Mouse (Mus musculus): ENCODE measurements around the gene Sh3bgrl3. TPM values are rescaled to one million over a fixed set of nuclear protein-coding genes. Genes with fewer than 3 reads are reported as not detected.

The Sh3bgrl3 gene
- polyA plus RNA-seq, 1 experiment from 2014 or later, result 470 TPM

DNA sequence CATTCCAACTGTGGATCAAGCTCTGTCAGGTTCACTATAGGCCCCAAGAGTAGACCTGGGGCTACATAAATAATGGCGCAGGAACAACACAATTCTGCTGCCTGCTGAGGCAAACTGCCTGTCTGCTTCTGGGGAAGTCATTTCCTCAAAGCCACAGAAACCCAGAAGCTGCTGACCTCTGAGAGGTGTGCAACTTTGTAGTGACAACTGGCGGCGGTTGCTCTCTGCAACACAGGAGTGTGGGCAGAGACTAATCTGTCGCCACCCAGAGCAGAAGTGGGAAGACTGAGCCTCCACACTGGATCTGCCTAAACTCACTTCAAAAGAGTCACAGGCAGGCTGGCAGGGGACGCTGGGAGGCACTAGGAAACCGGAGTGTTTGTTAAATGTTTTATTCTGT lies 893 bp upstream of the Sh3bgrl3 start:
- Histone ChIP-seq H3K4me3 (replicated peaks) (peak overlapping the region; percentile 69), H3K27ac (replicated peaks) (peak overlapping the region; percentile 82), H3K9me3 (replicated peaks) (no peaks in the 10 kb centered on the region), H3K36me3 (peaks cover 14% of the 10 kb centered on the region), H3K4me2 (replicated peaks) (peak overlapping the region; percentile 68), H3K4me1 (peaks cover 39% of the 10 kb centered on the region), H3K27me3 (no peaks in the 10 kb centered on the region), H3K9ac (0 out of 2 replicates have a peak overlapping the region, but pooled peaks have one; percentile 71)
- WGBS, result 31% methylated on average over 6 of the region's 6 CpGs
- no peak for ATAC-seq (ENCODE audit: insufficient number of reproducible peaks, low FRiP score, low TSS enrichment, low read depth)

GRCm38 (mm10) chr4:134128983-134129362 lies 384 bp upstream of the Sh3bgrl3 start:
- H3K4me1 ChIP-seq, result peaks cover 44% of the 10 kb centered on the region
- H3K27me3 ChIP-seq, result no peaks in the 10 kb centered on the region
- H3K4me2 ChIP-seq (replicated peaks), result peak overlapping the region; percentile 68
- H3K9ac ChIP-seq, result peak overlapping the region; percentile 71
- 2% methylated on average over 14 of the region's 14 CpGs for WGBS
- peak overlapping the region; percentile 82 for H3K27ac ChIP-seq (replicated peaks)
- peak; percentile 44 for ATAC-seq (ENCODE audit: insufficient number of reproducible peaks, low FRiP score, low TSS enrichment, low read depth)
- H3K9me3 ChIP-seq (replicated peaks), result no peaks in the 10 kb centered on the region
- H3K36me3 ChIP-seq, result peaks cover 12% of the 10 kb centered on the region
- H3K4me3 ChIP-seq (replicated peaks), result peak overlapping the region; percentile 69

DNA sequence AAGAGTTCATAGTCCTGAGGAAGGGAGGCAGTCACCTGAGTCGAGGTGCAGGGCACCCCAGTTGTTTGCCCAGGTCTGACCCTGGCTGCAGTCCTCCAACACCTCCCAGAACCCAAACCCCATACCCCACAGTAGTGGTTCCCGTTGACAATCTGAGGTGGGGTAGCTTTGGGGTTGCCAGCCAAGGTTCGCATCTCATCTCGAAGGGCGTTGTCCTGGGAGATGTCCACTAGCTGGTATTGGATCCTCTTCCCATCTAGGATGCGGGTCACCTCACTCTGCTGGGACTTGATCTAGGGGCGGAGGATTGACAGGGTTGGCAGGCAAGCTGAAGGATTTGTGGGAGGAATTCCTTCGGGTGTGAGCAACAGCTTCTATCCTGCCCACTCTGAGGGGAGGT lies 796 bp downstream of the Sh3bgrl3 start:
- H3K9ac ChIP-seq, result peak overlapping the region; percentile 71
- H3K27me3 ChIP-seq, result no peaks in the 10 kb centered on the region
- peaks cover 9% of the 10 kb centered on the region for H3K36me3 ChIP-seq
- WGBS, result 48% methylated on average over 8 of the region's 8 CpGs
- H3K4me3 ChIP-seq (replicated peaks), result peak overlapping the region; percentile 69
- H3K4me1 ChIP-seq, result peaks cover 49% of the 10 kb centered on the region
- H3K9me3 ChIP-seq (replicated peaks), result no peaks in the 10 kb centered on the region
- H3K4me2 ChIP-seq (replicated peaks), result peak overlapping the region; percentile 68
- peak overlapping the region; percentile 82; the same call in 1 of the 2 replicates for H3K27ac ChIP-seq (replicated peaks)
- no peak for ATAC-seq (ENCODE audit: insufficient number of reproducible peaks, low FRiP score, low TSS enrichment, low read depth)

DNA sequence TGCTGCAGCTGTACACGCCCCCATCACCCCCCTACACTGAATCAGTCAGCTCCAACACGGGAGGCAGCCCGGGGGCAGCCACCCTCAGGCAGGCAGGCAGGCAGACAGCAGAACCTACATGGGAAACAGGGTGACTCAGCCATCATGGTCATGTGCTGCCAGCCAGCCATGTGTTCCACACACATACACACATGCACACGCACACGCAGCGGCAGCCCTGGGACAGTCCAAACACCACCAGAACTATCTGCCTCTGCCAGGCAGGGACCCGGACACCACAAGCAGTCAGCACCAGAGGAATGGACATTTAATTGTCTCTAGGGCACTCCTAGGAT lies 1.5 kb downstream of the Sh3bgrl3 start:
- Histone ChIP-seq H3K4me3 (replicated peaks) (peak overlapping the region; percentile 69; the same call in 1 of the 2 replicates), H3K9ac (no peak overlapping the region), H3K4me1 (peaks cover 51% of the 10 kb centered on the region), H3K4me2 (replicated peaks) (peak overlapping the region; percentile 68), H3K27me3 (no peaks in the 10 kb centered on the region), H3K9me3 (replicated peaks) (no peaks in the 10 kb centered on the region), H3K36me3 (peaks cover 9% of the 10 kb centered on the region), H3K27ac (replicated peaks) (no peak overlapping the region; the same call in 1 of the 2 replicates)
- no peak for ATAC-seq (ENCODE audit: insufficient number of reproducible peaks, low FRiP score, low TSS enrichment, low read depth)
- WGBS, result 75% methylated on average over 7 of the region's 7 CpGs

DNA sequence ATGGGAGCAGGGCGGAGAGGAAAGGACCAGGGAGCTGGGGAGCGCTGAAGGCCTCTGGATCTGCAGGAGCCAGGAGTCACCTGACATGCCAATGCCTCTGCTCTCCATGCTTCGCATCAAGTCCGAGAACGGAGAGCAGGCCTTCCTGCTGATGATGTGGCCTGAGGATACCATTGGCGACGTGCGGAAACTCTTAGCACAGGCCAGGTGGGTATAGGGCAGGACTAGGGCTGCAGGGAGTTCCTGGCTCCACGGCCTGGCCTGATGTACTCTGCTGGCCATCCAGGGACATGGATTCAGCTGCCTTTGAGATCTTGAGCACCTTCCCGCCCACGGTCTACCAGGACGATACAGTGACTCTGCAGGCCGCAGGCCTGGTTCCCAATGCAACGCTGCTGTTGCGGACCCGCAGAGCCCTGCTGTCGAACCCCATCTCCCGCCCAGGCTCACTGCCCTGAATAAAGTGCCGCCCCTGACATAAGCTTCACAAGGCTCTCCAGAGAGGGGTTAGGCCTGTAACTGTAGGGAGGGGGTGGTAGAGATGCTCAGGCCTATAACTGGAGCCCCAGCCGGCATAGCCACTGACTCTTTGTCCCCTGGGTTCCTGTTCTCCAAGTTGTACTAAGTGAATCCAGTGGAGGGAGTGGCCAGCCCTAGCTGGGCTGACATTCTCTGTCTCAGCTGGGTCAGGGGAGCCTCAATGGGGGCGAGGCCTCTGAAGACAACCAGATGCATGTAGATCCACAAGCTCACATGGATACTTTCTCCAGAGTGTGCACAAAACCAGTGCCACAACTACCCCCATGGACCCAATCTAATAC lies 2.1 kb downstream of the Sh3bgrl3 start:
- peaks cover 6% of the 10 kb centered on the region for H3K36me3 ChIP-seq
- H3K4me3 ChIP-seq (replicated peaks), result no peak overlapping the region
- 0 out of 2 replicates have a peak overlapping the region, but pooled peaks have one; percentile 39 for H3K27ac ChIP-seq (replicated peaks)
- peaks cover 52% of the 10 kb centered on the region for H3K4me1 ChIP-seq
- H3K9me3 ChIP-seq (replicated peaks), result no peaks in the 10 kb centered on the region
- peak overlapping the region; percentile 68; the same call in 1 of the 2 replicates for H3K4me2 ChIP-seq (replicated peaks)
- no peak overlapping the region for H3K9ac ChIP-seq
- no peak for ATAC-seq (ENCODE audit: insufficient number of reproducible peaks, low FRiP score, low TSS enrichment, low read depth)
- H3K27me3 ChIP-seq, result no peaks in the 10 kb centered on the region
- 82% methylated on average over 21 of the region's 21 CpGs for WGBS

GRCm38 (mm10) chr4:134125383-134126060 lies 3.1 kb downstream of the Sh3bgrl3 start:
- Histone ChIP-seq H3K4me3 (replicated peaks) (no peak overlapping the region), H3K36me3 (no peaks in the 10 kb centered on the region; the same call in 1 of the 2 replicates), H3K9ac (no peak overlapping the region), H3K4me2 (replicated peaks) (no peak overlapping the region), H3K27me3 (no peaks in the 10 kb centered on the region), H3K27ac (replicated peaks) (no peak overlapping the region), H3K4me1 (peaks cover 52% of the 10 kb centered on the region), H3K9me3 (replicated peaks) (no peaks in the 10 kb centered on the region)
- no peak for ATAC-seq (ENCODE audit: insufficient number of reproducible peaks, low FRiP score, low TSS enrichment, low read depth)
- WGBS, result 82% methylated on average over 15 of the region's 15 CpGs

DNA sequence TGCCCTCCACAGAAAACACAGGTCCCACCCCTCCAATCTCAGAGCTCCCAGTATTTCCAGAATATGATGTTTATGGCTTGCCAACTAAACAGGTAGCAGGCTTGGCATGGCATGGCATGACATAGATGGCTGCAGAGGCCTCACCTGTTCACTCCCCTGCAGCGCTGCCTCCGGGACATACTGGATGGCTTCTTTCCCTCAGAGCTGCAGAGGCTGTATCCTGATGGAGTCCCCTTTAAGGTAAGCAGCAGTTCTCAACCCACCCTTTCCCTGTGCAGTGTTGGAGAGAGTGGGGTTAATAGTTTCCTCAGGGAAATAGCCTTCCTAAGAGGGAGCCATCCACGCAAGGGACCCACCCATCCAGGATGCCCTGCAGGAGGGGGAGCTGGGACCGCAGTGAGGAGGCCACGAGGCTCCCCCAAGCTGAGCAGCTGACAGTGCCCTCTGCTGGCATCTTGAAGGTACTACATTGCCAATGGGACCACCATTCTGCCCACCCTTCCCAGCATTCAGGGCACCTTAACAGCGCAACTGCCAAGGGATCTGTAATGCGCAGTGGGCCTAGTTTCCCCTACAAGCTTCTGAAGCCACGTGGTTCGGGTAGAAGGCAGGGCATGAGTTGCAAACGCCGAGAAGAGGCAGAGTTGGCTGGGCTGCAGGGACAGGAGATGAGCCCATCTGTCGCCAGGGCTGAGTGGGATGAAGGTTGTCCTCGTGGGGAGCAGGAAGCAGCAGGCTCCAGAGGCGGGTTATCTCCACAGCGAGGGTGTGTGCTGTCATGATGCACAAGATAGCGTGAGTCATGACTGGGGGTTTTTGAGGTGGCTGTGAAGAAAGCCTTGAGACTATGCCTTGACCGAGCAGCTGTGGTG lies 4.7 kb downstream of the Sh3bgrl3 start:
- H3K9ac ChIP-seq, result no peak overlapping the region
- WGBS, result 26% methylated on average over 17 of the region's 17 CpGs

DNA sequence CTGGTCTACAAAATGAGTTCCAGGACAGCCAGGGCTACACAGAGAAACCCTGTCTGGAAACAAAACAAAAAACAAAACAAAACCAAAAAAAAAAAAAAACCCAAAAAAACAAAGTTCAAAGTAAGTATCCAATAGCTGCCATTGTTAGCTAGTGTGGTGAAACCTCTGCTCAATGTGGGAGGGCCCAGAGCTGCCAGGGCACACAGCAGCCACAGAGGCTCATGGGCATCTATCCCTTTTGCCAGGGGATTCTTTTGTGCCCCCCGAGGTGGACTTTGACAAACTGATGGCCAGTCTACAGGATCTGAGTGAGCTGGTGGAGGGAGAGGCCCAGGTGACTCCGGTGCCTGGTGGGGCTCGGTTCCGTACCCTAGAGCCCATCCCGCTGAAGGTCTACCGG lies 5.4 kb downstream of the Sh3bgrl3 start:
- Histone ChIP-seq H3K9me3 (replicated peaks) (no peaks in the 10 kb centered on the region), H3K4me3 (replicated peaks) (no peak overlapping the region), H3K4me2 (replicated peaks) (no peak overlapping the region), H3K27ac (replicated peaks) (no peak overlapping the region), H3K9ac (no peak overlapping the region), H3K36me3 (no peaks in the 10 kb centered on the region; the same call in 1 of the 2 replicates), H3K4me1 (peaks cover 49% of the 10 kb centered on the region), H3K27me3 (no peaks in the 10 kb centered on the region)
- WGBS, result 94% methylated on average over 6 of the region's 6 CpGs
- no peak for ATAC-seq (ENCODE audit: insufficient number of reproducible peaks, low FRiP score, low TSS enrichment, low read depth)

More for the DNA sequence above, 4.7 kb downstream of the Sh3bgrl3 start:
- no peak overlapping the region for H3K4me3 ChIP-seq (replicated peaks)
- no peaks in the 10 kb centered on the region for H3K9me3 ChIP-seq (replicated peaks)
- no peaks in the 10 kb centered on the region for H3K27me3 ChIP-seq
- H3K4me2 ChIP-seq (replicated peaks), result no peak overlapping the region; the same call in 1 of the 2 replicates
- no peaks in the 10 kb centered on the region; the same call in 1 of the 2 replicates for H3K36me3 ChIP-seq
- peaks cover 43% of the 10 kb centered on the region for H3K4me1 ChIP-seq
- no peak for ATAC-seq (ENCODE audit: insufficient number of reproducible peaks, low FRiP score, low TSS enrichment, low read depth)
- no peak overlapping the region for H3K27ac ChIP-seq (replicated peaks)

DNA sequence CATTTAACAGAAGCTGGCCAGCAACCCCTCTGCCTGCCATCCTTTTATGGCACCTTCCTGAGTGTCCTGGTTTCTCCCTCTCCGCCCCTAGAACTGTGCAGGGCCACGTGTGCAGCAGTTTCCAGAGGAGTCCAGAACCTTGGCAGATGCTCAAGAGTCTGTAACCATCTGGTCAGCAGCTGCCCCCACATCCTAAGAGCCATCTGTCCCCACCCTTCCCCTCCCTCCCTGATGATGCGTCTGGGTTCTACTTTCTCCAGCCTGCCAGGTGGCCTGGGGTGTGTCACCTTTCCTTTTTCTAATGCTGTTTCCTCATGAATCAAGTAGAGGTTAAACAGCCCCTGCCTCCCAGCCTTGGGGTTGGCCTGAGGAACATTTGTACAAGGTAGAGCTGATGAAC lies 6.3 kb downstream of the Sh3bgrl3 start:
- no peak overlapping the region for H3K9ac ChIP-seq
- no peak for ATAC-seq (ENCODE audit: insufficient number of reproducible peaks, low FRiP score, low TSS enrichment, low read depth)
- no peak overlapping the region for H3K4me2 ChIP-seq (replicated peaks)
- H3K9me3 ChIP-seq (replicated peaks), result no peaks in the 10 kb centered on the region
- H3K36me3 ChIP-seq, result no peaks in the 10 kb centered on the region; the same call in 1 of the 2 replicates
- no peak overlapping the region for H3K4me3 ChIP-seq (replicated peaks)
- no peak overlapping the region for H3K27ac ChIP-seq (replicated peaks)
- H3K27me3 ChIP-seq, result no peaks in the 10 kb centered on the region
- H3K4me1 ChIP-seq, result peaks cover 43% of the 10 kb centered on the region
- WGBS, result 47% methylated on average over 3 of the region's 3 CpGs

DNA sequence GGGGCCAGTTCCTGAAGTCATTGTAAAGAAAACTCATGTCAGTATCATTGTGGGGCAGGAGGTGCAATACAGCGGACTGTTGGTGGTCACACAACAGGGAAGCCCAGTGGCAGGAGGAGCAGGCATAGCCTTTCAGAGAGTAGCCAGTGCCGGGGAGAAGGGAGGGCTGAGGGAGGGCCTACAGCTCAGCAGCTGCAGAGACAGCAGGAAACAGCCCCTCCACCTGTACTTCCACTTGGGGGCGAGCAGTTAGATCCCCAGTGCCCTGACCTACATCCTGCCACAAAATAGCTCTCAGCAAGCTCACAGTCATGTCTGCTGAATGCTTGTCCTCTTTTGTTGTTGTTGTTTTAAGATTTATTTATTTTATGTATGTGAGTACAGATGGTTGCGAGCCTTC lies 7.0 kb downstream of the Sh3bgrl3 start:
- 52% methylated on average over 4 of the region's 4 CpGs for WGBS
- ATAC-seq (ENCODE audit: insufficient number of reproducible peaks, low FRiP score, low TSS enrichment, low read depth), result no peak
- H3K27me3 ChIP-seq, result no peaks in the 10 kb centered on the region
- H3K4me2 ChIP-seq (replicated peaks), result no peak overlapping the region
- H3K4me3 ChIP-seq (replicated peaks), result no peak overlapping the region
- H3K4me1 ChIP-seq, result peaks cover 36% of the 10 kb centered on the region
- no peak overlapping the region for H3K27ac ChIP-seq (replicated peaks)
- no peaks in the 10 kb centered on the region; the same call in 1 of the 2 replicates for H3K36me3 ChIP-seq
- no peaks in the 10 kb centered on the region for H3K9me3 ChIP-seq (replicated peaks)
- no peak overlapping the region for H3K9ac ChIP-seq

DNA sequence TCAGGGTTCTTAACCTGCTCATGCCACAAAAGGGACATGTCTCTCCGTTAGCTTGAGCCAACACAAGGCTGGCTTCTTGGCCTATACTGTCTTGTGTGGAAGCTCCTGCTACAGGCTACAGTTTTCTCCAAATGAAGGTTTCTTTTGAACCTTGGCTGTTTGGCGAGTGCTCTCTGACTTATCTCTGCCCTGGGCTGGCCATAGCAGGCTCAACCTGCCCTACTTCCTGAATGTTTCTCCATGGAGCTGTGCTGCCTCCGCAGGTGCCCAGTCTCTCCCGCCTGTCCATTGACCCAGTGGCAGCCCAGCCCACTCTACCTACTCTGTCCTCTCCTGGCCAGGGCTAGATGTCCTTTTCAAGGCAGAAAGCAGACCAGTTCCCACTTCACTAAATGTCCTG lies 7.7 kb downstream of the Sh3bgrl3 start:
- no peak for ATAC-seq (ENCODE audit: insufficient number of reproducible peaks, low FRiP score, low TSS enrichment, low read depth)
- WGBS, result 85% methylated on average over 4 of the region's 4 CpGs
- H3K4me2 ChIP-seq (replicated peaks), result no peak overlapping the region
- H3K9ac ChIP-seq, result no peak overlapping the region
- no peaks in the 10 kb centered on the region; the same call in 1 of the 2 replicates for H3K36me3 ChIP-seq
- H3K9me3 ChIP-seq (replicated peaks), result no peaks in the 10 kb centered on the region
- H3K4me3 ChIP-seq (replicated peaks), result no peak overlapping the region
- peaks cover 29% of the 10 kb centered on the region for H3K4me1 ChIP-seq
- H3K27ac ChIP-seq (replicated peaks), result no peak overlapping the region
- no peaks in the 10 kb centered on the region for H3K27me3 ChIP-seq
